Mouse (Mus musculus): ENCODE data around the gene Cd24a. TPM values are rescaled to one million over a fixed set of nuclear protein-coding genes. Genes with fewer than 3 reads are reported as not detected.

The Cd24a gene
- polyA plus RNA-seq, 1 experiment from 2014 or later: 84.3 TPM

- Histone ChIP-seq H3K36me3 (ENCODE audit: control insufficient read depth, insufficient read depth) (no peaks in the 10 kb centered on the region), H3K4me3 (ENCODE audit: low read length) (no peak overlapping the region), H3K4me2 (ENCODE audit: low read depth, low read length) (no peak overlapping the region), H3K9ac (ENCODE audit: low read length) (no peak overlapping the region), H3K4me1 (ENCODE audit: control insufficient read depth, insufficient read depth, low read length) (no peaks in the 10 kb centered on the region), H3K27me3 (ENCODE audit: control insufficient read depth, insufficient read depth, low read length) (no peaks in the 10 kb centered on the region), H3K27ac (ENCODE audit: low read length) (no peak overlapping the region), H3K9me3 (replicated peaks; ENCODE audit: control insufficient read depth, low read length) (peaks cover 8% of the 10 kb centered on the region; the same call in 1 of the 2 replicates)
- no peak for ATAC-seq (replicated peaks; ENCODE audit: extremely low read depth, insufficient read depth, low FRiP score)
These were observed 51.8 kb downstream of the Cd24a start for GRCm38 (mm10) chr10:43629857-43630256.

- H3K4me2 ChIP-seq (ENCODE audit: low read depth, low read length): no peak overlapping the region
- H3K4me3 ChIP-seq (ENCODE audit: low read length): no peak overlapping the region
- 70% methylated on average over 4 of the region's 4 CpGs for whole genome bisulfite sequencing
- H3K9me3 ChIP-seq (replicated peaks; ENCODE audit: control insufficient read depth, low read length): peaks cover 8% of the 10 kb centered on the region; the same call in 1 of the 2 replicates
- H3K4me1 ChIP-seq (ENCODE audit: control insufficient read depth, insufficient read depth, low read length): no peaks in the 10 kb centered on the region
- no peaks in the 10 kb centered on the region for H3K36me3 ChIP-seq (ENCODE audit: control insufficient read depth, insufficient read depth)
- no peak for ATAC-seq (replicated peaks; ENCODE audit: extremely low read depth, insufficient read depth, low FRiP score)
- no peak overlapping the region for H3K27ac ChIP-seq (ENCODE audit: low read length)
- no peak overlapping the region for H3K9ac ChIP-seq (ENCODE audit: low read length)
- no peaks in the 10 kb centered on the region for H3K27me3 ChIP-seq (ENCODE audit: control insufficient read depth, insufficient read depth, low read length)
These were observed 52.5 kb downstream of the Cd24a start for GRCm38 (mm10) chr10:43630634-43631033.

GRCm38 (mm10) chr10:43631049-43631448, 53.0 kb downstream of the Cd24a start:
- no peaks in the 10 kb centered on the region for H3K36me3 ChIP-seq (ENCODE audit: control insufficient read depth, insufficient read depth)
- no peak overlapping the region for H3K4me2 ChIP-seq (ENCODE audit: low read depth, low read length)
- H3K27ac ChIP-seq (ENCODE audit: low read length): no peak overlapping the region
- H3K27me3 ChIP-seq (ENCODE audit: control insufficient read depth, insufficient read depth, low read length): no peaks in the 10 kb centered on the region
- no peak overlapping the region for H3K4me3 ChIP-seq (ENCODE audit: low read length)
- H3K9ac ChIP-seq (ENCODE audit: low read length): no peak overlapping the region
- H3K4me1 ChIP-seq (ENCODE audit: control insufficient read depth, insufficient read depth, low read length): no peaks in the 10 kb centered on the region
- H3K9me3 ChIP-seq (replicated peaks; ENCODE audit: control insufficient read depth, low read length): peaks cover 8% of the 10 kb centered on the region; the same call in 1 of the 2 replicates
- no peak for ATAC-seq (replicated peaks; ENCODE audit: extremely low read depth, insufficient read depth, low FRiP score)

- Histone ChIP-seq H3K36me3 (ENCODE audit: control insufficient read depth, insufficient read depth) (no peaks in the 10 kb centered on the region), H3K9ac (ENCODE audit: low read length) (no peak overlapping the region), H3K4me3 (ENCODE audit: low read length) (no peak overlapping the region), H3K27ac (ENCODE audit: low read length) (no peak overlapping the region), H3K4me1 (ENCODE audit: control insufficient read depth, insufficient read depth, low read length) (no peaks in the 10 kb centered on the region), H3K9me3 (replicated peaks; ENCODE audit: control insufficient read depth, low read length) (peaks cover 3% of the 10 kb centered on the region; the same call in 1 of the 2 replicates), H3K4me2 (ENCODE audit: low read depth, low read length) (no peak overlapping the region), H3K27me3 (ENCODE audit: control insufficient read depth, insufficient read depth, low read length) (no peaks in the 10 kb centered on the region)
- no peak for ATAC-seq (replicated peaks; ENCODE audit: extremely low read depth, insufficient read depth, low FRiP score)
- WGBS: 75% methylated on average over 2 of the region's 2 CpGs
These were observed 53.7 kb downstream of the Cd24a start for GRCm38 (mm10) chr10:43631639-43632354.

GRCm38 (mm10) chr10:43633117-43633516, 55.0 kb downstream of the Cd24a start:
- no peak overlapping the region for H3K9ac ChIP-seq (ENCODE audit: low read length)
- H3K27ac ChIP-seq (ENCODE audit: low read length): no peak overlapping the region
- no peak overlapping the region for H3K4me2 ChIP-seq (ENCODE audit: low read depth, low read length)
- H3K27me3 ChIP-seq (ENCODE audit: control insufficient read depth, insufficient read depth, low read length): no peaks in the 10 kb centered on the region
- H3K9me3 ChIP-seq (replicated peaks; ENCODE audit: control insufficient read depth, low read length): no peaks in the 10 kb centered on the region
- no peaks in the 10 kb centered on the region for H3K36me3 ChIP-seq (ENCODE audit: control insufficient read depth, insufficient read depth)
- ATAC-seq (replicated peaks; ENCODE audit: extremely low read depth, insufficient read depth, low FRiP score): no peak
- H3K4me1 ChIP-seq (ENCODE audit: control insufficient read depth, insufficient read depth, low read length): no peaks in the 10 kb centered on the region
- 84% methylated on average over 4 of the region's 4 CpGs for WGBS
- H3K4me3 ChIP-seq (ENCODE audit: low read length): no peak overlapping the region

Other genes with a start within 250 kb of the Cd24a start
- gene Bend3, start 99.5 kb upstream of the Cd24a start, polyA plus RNA-seq (2015; fragmentation: Nextera tagmentation; extraction: Ambion mirVana): 2.3 and 3.0 TPM in 2 replicates
- 20.0 and 42.0 TPM in 2 replicates for gene Gm9803, start 54.2 kb upstream of the Cd24a start, polyA plus RNA-seq (2015; fragmentation: Nextera tagmentation; extraction: Ambion mirVana)
- gene 1700021F05Rik, start 37.3 kb upstream of the Cd24a start, polyA plus RNA-seq (2015; fragmentation: Nextera tagmentation; extraction: Ambion mirVana): 94.6 and 107 TPM in 2 replicates

Data from heart, embryonic 16.5 days (tissue).